Mouse (Mus musculus): Measurements from ENCODE around the gene Zfp385c. TPM values are rescaled to one million over a fixed set of nuclear protein-coding genes. Genes with fewer than 3 reads are reported as not detected.
"Not testable (repeated sequence)": the region's sequence is repeated elsewhere in the genome, so short reads cannot be mapped to it uniquely, and the experiment has no call there.

Gene Zfp385c
- polyA plus RNA-seq, 1 experiment from 2014 or later = 1.7 TPM

- H3K27ac ChIP-seq (replicated peaks; ENCODE audit: low read depth, low read length) = no peak overlapping the region
- H3K4me2 ChIP-seq (ENCODE audit: low read depth, low read length) = no peak overlapping the region
- H3K36me3 ChIP-seq (ENCODE audit: control insufficient read depth, insufficient read depth, low read length) = peaks cover 28% of the 10 kb centered on the region; the same call in 1 of the 2 replicates
- DNase-seq (ENCODE audit: low spot score) (no peak), ATAC-seq (ENCODE audit: low read depth) (no peak)
- peaks cover 7% of the 10 kb centered on the region for H3K4me1 ChIP-seq (ENCODE audit: control insufficient read depth, insufficient read depth, low read length)
- no peaks in the 10 kb centered on the region for H3K27me3 ChIP-seq (replicated peaks; ENCODE audit: control insufficient read depth, insufficient read depth, low read length)
- H3K9ac ChIP-seq (ENCODE audit: low read depth, low read length) = no peak overlapping the region
- WGBS = 94% methylated on average over 23 of the region's 23 CpGs
- no peak overlapping the region for H3K4me3 ChIP-seq (ENCODE audit: low read depth, low read length)
- no peaks in the 10 kb centered on the region for H3K9me3 ChIP-seq (ENCODE audit: control insufficient read depth, low read length)
These were observed 66.2 kb downstream of the Zfp385c start for GRCm38 (mm10) chr11:100625754-100626700.

- no peaks in the 10 kb centered on the region for H3K27me3 ChIP-seq (replicated peaks; ENCODE audit: control insufficient read depth, insufficient read depth, low read length)
- ATAC-seq (ENCODE audit: low read depth) = no peak
- 53% methylated on average over 5 of the region's 5 CpGs for WGBS
- H3K4me1 ChIP-seq (ENCODE audit: control insufficient read depth, insufficient read depth, low read length) = peaks cover 12% of the 10 kb centered on the region
- H3K4me2 ChIP-seq (ENCODE audit: low read depth, low read length) = peak overlapping the region; percentile 59
- H3K9ac ChIP-seq (ENCODE audit: low read depth, low read length) = peak overlapping the region; percentile 87
- H3K9me3 ChIP-seq (ENCODE audit: control insufficient read depth, low read length) = no peaks in the 10 kb centered on the region
- H3K27ac ChIP-seq (replicated peaks; ENCODE audit: low read depth, low read length) = peak overlapping the region; percentile 89; the same call in 1 of the 2 replicates
- peaks cover 28% of the 10 kb centered on the region; the same call in 1 of the 2 replicates for H3K36me3 ChIP-seq (ENCODE audit: control insufficient read depth, insufficient read depth, low read length)
- peak; percentile 79 for DNase-seq (ENCODE audit: low spot score)
- H3K4me3 ChIP-seq (ENCODE audit: low read depth, low read length) = peak overlapping the region; percentile 79
These were observed 68.4 kb downstream of the Zfp385c start for GRCm38 (mm10) chr11:100623867-100624266.

DNA sequence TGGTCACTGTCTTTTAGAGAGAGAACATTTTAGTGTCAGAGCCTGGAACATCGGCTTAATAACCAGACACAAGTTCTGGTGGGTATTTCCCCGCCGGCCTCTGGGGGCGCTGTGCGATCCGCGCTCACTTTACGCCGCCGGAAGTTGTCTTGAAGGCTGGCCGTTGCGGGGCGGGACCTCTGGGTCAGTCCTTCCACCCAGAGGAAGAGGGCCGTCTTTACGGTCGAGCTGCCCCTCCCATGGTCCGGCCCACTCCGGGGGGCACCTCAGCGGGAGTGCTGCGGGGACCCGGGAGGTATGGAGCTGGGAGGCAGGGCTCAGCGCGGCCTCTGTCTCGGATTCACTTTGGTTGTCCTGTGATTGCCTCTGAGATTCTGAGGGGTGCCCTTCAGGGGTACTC is 69.5 kb downstream of the Zfp385c start:
- under 1% methylated on average over 20 of the region's 24 CpGs for WGBS
- ATAC-seq (ENCODE audit: low read depth) (peak; percentile 82), DNase-seq (ENCODE audit: low spot score) (peak; percentile 98)
- no peaks in the 10 kb centered on the region for H3K27me3 ChIP-seq (replicated peaks; ENCODE audit: control insufficient read depth, insufficient read depth, low read length)
- peak overlapping the region; percentile 79 for H3K4me3 ChIP-seq (ENCODE audit: low read depth, low read length)
- no peaks in the 10 kb centered on the region for H3K9me3 ChIP-seq (ENCODE audit: control insufficient read depth, low read length)
- H3K27ac ChIP-seq (replicated peaks; ENCODE audit: low read depth, low read length) = peak overlapping the region; percentile 89
- H3K4me2 ChIP-seq (ENCODE audit: low read depth, low read length) = peak overlapping the region; percentile 59
- peak overlapping the region; percentile 87 for H3K9ac ChIP-seq (ENCODE audit: low read depth, low read length)
- peaks cover 17% of the 10 kb centered on the region for H3K4me1 ChIP-seq (ENCODE audit: control insufficient read depth, insufficient read depth, low read length)
- H3K36me3 ChIP-seq (ENCODE audit: control insufficient read depth, insufficient read depth, low read length) = peaks cover 28% of the 10 kb centered on the region; the same call in 1 of the 2 replicates

DNA sequence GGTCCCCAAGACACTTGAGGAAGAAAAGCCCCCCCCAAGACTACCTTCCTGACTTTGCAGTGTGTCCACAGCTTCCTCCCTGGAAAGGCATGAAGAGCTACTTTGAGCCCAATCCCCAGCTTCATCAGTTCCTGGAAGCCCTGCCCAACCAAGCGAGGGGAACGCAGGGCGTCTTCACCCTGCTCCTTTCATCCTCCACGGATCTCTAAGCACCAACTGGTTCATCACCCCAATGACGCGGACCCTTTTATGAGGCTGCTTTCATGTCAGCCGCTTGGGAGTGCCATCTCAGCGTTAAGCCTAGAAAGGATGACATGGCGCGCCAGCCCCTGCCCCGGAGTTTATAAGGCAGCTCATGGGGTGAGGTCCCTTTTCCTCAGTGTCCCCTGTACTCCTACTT is 72.3 kb downstream of the Zfp385c start, which contains the start of gene Dnajc7:
TSS of gene Dnajc7 (minus strand) at position 187 of the 400 bp plus-strand sequence.
- Histone ChIP-seq H3K4me2 (ENCODE audit: low read depth, low read length) (peak within 1 kb of the TSS; percentile 67), H3K4me3 (ENCODE audit: low read depth, low read length) (peak within 1 kb of the TSS; percentile 77), H3K9me3 (ENCODE audit: control insufficient read depth, low read length) (no peaks in the 10 kb centered on the region), H3K4me1 (ENCODE audit: control insufficient read depth, insufficient read depth, low read length) (peaks cover 17% of the 10 kb centered on the region), H3K36me3 (ENCODE audit: control insufficient read depth, insufficient read depth, low read length) (peaks cover 8% of the 10 kb centered on the region; the same call in 1 of the 2 replicates), H3K27me3 (replicated peaks; ENCODE audit: control insufficient read depth, insufficient read depth, low read length) (no peaks in the 10 kb centered on the region), H3K9ac (ENCODE audit: low read depth, low read length) (peak within 1 kb of the TSS; percentile 89), H3K27ac (replicated peaks; ENCODE audit: low read depth, low read length) (peak within 1 kb of the TSS; percentile 90)
- WGBS = 3% methylated on average over 11 of the region's 11 CpGs
- DNase-seq (ENCODE audit: low spot score) (no peak), ATAC-seq (ENCODE audit: low read depth) (no peak)

- Histone ChIP-seq H3K4me2 (ENCODE audit: low read depth, low read length) (peak overlapping the region; percentile 67), H3K9ac (ENCODE audit: low read depth, low read length) (peak overlapping the region; percentile 89), H3K4me3 (ENCODE audit: low read depth, low read length) (peak overlapping the region; percentile 77), H3K27ac (replicated peaks; ENCODE audit: low read depth, low read length) (peak overlapping the region; percentile 90), H3K9me3 (ENCODE audit: control insufficient read depth, low read length) (no peaks in the 10 kb centered on the region), H3K36me3 (ENCODE audit: control insufficient read depth, insufficient read depth, low read length) (peaks cover 4% of the 10 kb centered on the region; the same call in 1 of the 2 replicates), H3K4me1 (ENCODE audit: control insufficient read depth, insufficient read depth, low read length) (peaks cover 17% of the 10 kb centered on the region), H3K27me3 (replicated peaks; ENCODE audit: control insufficient read depth, insufficient read depth, low read length) (no peaks in the 10 kb centered on the region)
- ATAC-seq (ENCODE audit: low read depth) (peak; percentile 97), DNase-seq (ENCODE audit: low spot score) (peak; percentile 99)
- 0% methylated on average over 30 of the region's 40 CpGs for WGBS
These were observed 72.7 kb downstream of the Zfp385c start for GRCm38 (mm10) chr11:100619485-100619975.

GRCm38 (mm10) chr11:100618761-100619484 is 73.3 kb downstream of the Zfp385c start, which contains the start of gene Nkiras2:
Gene Nkiras2, plus strand, starts transcription at chr11:100619244.
- peak; percentile 85 for DNase-seq (ENCODE audit: low spot score)
- Histone ChIP-seq H3K4me3 (ENCODE audit: low read depth, low read length) (peak within 1 kb of the TSS; percentile 77), H3K36me3 (ENCODE audit: control insufficient read depth, insufficient read depth, low read length) (no peaks in the 10 kb centered on the region), H3K27me3 (replicated peaks; ENCODE audit: control insufficient read depth, insufficient read depth, low read length) (no peaks in the 10 kb centered on the region), H3K27ac (replicated peaks; ENCODE audit: low read depth, low read length) (peak within 1 kb of the TSS; percentile 90), H3K4me1 (ENCODE audit: control insufficient read depth, insufficient read depth, low read length) (peaks cover 14% of the 10 kb centered on the region), H3K9ac (ENCODE audit: low read depth, low read length) (peak within 1 kb of the TSS; percentile 89), H3K4me2 (ENCODE audit: low read depth, low read length) (peak within 1 kb of the TSS; percentile 67), H3K9me3 (ENCODE audit: control insufficient read depth, low read length) (no peaks in the 10 kb centered on the region)
- peak; percentile 34 for ATAC-seq (ENCODE audit: low read depth)
- whole genome bisulfite sequencing = 0% methylated on average over 28 of the region's 36 CpGs

DNA sequence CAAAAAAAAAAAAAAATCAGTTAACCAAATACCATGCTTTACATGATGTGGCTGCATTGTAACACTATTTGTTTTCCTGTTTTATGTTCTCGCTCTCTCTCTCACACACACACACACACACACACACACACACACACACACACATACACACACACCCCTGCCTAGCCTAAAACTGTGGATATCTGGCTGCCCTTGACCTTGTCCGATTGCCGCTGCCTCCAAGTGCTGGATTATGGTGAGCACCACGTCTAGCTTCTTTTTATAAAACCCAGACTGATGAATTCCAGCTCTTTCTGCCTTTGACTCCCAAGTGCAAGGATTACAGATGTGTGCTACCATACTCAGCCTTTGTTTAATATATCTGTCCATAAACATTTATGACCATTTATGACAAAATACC is 74.8 kb downstream of the Zfp385c start:
- Histone ChIP-seq H3K27me3 (replicated peaks; ENCODE audit: control insufficient read depth, insufficient read depth, low read length) (no peaks in the 10 kb centered on the region), H3K4me1 (ENCODE audit: control insufficient read depth, insufficient read depth, low read length) (peaks cover 10% of the 10 kb centered on the region; the same call in 1 of the 2 replicates), H3K36me3 (ENCODE audit: control insufficient read depth, insufficient read depth, low read length) (no peaks in the 10 kb centered on the region), H3K27ac (replicated peaks; ENCODE audit: low read depth, low read length) (no peak overlapping the region), H3K4me2 (ENCODE audit: low read depth, low read length) (peak overlapping the region; percentile 67; the same call in 1 of the 2 replicates), H3K4me3 (ENCODE audit: low read depth, low read length) (0 out of 2 replicates have a peak overlapping the region, but pooled peaks have one; percentile 77), H3K9me3 (ENCODE audit: control insufficient read depth, low read length) (no peaks in the 10 kb centered on the region), H3K9ac (ENCODE audit: low read depth, low read length) (no peak overlapping the region)
- 88% methylated on average over 4 of the region's 4 CpGs for WGBS
- ATAC-seq (ENCODE audit: low read depth) (no peak), DNase-seq (ENCODE audit: low spot score) (no peak)

- 91% methylated on average over 7 of the region's 7 CpGs for WGBS
- not testable (repeated sequence) for H3K9ac ChIP-seq (ENCODE audit: low read depth, low read length); ATAC-seq (ENCODE audit: low read depth); DNase-seq (ENCODE audit: low spot score); H3K27me3 ChIP-seq (replicated peaks; ENCODE audit: control insufficient read depth, insufficient read depth, low read length); H3K4me3 ChIP-seq (ENCODE audit: low read depth, low read length); H3K9me3 ChIP-seq (ENCODE audit: control insufficient read depth, low read length); H3K27ac ChIP-seq (replicated peaks; ENCODE audit: low read depth, low read length); H3K36me3 ChIP-seq (ENCODE audit: control insufficient read depth, insufficient read depth, low read length); H3K4me2 ChIP-seq (ENCODE audit: low read depth, low read length); H3K4me1 ChIP-seq (ENCODE audit: control insufficient read depth, insufficient read depth, low read length)
These were observed 75.4 kb downstream of the Zfp385c start for GRCm38 (mm10) chr11:100616836-100617235.

Data from embryonic facial prominence, embryonic 14.5 days (tissue).